Mouse (Mus musculus) adrenal gland, adult (tissue): ENCODE data around the gene Tmem206.

ENCODE experiments used
- DNase-seq, 2 experiments: peaks; one replicate each; pipeline ENCODE4 v3.0.0; 2022 to 2023; ENCODE audit warnings: low spot score in 1 of 2; ENCODE audit not compliant: inconsistent age in 2 of 2

Gene Tmem206

DNA sequence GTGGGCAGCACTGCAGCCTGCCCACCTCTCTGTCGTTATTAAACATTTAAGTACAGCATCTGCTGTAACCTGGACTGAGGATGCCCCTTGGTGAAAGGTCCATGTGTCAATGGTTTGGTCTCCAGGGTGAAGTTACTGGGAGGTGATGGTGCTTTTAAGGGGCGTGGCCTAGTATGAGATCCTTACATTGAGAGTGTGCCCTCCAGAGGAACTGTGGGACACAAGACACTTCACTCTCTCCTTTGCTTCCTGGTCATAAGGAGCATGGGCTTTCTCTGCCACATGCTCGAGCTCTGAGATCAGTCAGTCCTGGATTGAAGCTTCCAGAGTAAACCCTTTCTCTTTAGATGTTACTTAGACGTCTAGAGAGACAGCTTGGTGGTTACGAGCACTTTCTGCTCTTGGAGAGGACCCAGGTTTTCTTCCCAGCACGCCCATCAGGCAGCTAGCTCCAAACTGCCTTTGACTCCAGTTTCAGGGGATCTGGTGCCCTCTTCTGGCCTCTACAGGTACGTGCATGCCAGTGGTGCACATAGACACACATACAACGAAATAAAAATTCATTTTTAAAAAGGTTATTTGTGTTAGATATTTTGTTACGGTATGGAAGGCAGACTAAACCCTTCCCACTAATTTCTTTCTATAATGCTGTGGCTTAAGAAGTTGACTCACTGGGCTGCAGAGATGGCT is 17.8 kb upstream of the Tmem206 start:
- DNase-seq = peak in 1 of 2 experiments; percentile 37

DNA sequence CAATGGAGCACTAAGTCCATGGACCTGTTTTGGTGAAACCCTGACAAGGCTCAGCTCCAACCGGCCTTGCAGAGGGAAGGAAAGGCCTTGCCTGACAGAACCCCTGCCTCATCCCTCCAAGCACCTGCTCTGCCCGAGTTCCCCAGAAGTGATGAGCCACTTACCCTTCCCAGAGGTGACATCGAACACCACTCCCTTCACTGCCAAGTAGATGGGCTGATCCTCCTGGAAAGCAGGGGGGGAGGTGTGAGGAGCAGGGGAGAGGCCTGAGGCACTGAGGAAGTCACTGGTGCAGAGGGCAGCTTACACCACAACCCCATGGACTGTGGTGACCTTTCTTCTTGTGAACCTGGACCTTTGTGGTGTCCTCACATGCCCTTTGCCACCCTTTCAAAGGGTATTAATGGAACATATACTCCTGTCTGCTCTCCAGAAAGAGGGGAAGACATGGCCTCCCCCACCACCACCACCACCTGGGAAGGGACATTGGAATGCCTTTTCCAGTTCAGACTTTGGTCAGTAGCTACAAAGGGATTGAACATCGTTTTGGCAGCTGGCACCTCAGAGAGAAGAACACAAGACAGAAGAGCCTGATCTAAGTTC is 14.3 kb upstream of the Tmem206 start:
- DNase-seq = no peak

DNA sequence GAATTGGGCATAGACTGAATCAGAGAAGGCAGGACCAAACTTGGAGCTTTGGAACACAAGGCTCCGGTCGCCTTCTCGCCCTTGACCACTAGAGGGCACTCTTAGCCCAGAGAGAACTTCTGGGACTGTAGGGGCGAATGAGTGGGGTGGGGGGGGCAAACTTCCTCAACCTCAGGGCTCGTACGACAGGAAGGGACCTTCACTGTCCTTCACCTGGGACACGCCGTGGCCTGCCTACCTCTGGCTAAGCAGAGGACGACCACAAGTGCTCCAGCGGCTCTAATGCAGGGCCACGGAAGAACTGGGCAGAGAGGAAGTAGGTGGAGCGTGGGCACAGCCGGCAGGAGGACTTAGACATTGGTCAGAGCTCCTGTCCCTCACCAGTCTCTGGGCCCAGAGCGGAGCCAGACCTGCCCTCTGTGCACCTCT is 13.2 kb upstream of the Tmem206 start:
- peak; percentile 89 to 97 for DNase-seq

DNA sequence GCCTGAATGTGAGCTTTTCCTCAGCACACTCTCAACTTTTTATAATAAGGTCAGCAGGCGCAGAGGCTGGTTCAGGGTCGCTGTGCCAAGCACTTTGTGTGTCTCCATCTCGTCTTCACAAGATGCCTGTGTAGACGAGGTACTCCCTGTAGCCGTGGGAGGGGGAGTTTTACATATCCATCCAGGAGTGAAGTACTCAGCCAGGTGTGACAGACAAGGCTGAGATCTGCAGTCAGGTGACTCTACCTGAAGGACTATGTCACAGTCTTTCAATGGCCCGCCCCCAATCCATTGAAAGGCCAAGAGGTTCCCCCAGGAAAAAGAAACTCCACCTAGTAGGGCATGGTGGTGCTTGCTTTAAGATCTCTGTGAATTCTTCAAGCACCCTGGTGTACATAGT is 12.6 kb upstream of the Tmem206 start:
- no peak for DNase-seq

DNA sequence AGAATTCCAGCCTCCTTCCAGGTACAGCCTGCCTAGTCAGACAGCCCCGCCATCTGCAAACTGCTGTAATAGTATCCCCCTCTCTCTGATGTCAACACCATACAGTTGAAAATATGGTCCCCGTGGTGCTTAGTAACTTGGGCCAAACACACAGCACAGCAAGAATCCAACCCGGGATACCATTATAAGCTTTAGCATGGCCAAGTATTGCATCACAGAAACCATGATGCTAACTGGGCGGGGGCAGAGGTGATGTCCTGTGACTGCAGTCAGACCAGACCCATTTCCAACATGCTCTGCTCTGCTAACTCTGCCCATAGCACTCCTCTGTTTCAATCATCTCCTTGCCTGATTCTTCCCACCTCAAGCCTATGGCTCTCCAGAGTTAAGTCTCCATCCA is 11.8 kb upstream of the Tmem206 start:
- peak in 1 of 2 experiments; percentile 28 for DNase-seq

DNA sequence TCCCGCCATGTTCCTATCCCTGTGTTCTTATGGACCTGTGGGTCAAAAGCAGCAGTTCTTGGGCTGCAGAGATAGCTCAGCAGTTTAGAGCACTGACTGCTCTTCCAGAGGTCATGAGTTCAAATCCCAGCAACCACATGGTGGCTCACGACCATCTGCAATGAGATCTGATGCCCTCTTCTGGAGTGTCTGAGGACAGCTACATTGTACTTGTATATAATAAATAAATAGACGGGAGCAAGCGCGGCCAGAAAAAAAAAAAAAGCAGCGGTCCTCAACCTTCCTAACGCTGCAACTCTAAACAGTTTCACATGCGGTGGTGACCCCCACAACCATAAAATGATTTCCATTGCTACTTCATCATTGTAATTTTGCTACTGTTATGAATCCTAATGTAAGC is 8.9 kb upstream of the Tmem206 start:
- DNase-seq = peak in 1 of 2 experiments; percentile 41

DNA sequence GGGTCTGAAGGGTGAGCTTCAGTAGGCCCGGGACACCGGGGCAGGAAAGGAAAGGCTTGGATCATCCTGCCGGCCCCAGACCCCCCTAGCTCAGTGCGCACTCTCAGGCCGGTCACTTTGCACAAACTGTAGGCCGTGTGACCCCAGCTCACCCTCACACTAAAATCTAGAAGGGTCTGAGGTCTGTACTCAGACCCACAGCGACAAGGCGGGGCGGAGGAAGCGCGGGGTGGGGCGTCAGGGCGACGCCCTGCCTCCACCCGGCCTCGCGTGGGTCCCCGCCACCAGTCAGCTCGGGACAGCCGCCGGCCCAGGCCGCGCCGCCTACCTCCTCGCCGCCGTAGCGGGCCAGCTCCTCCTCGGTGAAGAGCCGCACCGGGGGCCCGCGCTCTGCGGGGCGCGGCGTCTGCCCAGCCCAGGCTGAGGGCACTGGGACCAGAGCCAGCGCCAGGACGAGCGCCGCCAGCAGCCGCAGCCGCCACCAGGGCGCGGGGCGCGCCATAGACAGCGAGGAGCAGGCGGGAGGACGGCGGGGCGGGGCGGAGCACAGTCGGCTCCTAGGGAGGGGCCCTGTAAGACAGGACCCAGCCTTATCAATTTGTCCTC is 8.0 kb upstream of the Tmem206 start, which contains the start of gene Nenf:
Gene Nenf, minus strand, starts transcription at position 604 of the 606 bp plus-strand sequence.
- DNase-seq = peak; percentile 87 to 95

DNA sequence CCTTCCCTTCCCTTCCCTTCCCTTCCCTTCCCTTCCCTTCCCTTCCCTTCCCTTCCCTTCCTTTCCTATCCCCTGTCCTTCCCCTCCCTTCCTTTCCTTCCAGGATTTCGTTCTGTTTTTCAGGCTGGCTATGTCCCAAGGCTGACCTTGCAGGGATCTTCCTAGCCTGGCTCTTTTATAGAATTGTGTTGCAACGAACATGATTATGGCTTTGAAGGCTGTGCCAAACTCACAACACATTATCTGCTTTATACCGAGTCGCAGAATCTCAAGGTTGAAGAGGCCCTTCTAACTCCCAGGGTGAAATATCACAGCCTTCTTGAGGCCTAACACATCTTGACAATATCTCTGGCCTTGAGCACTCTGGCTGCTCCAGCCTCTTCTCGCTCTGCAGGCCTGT is 7.0 kb upstream of the Tmem206 start:
- DNase-seq = peak; percentile 80 to 92

DNA sequence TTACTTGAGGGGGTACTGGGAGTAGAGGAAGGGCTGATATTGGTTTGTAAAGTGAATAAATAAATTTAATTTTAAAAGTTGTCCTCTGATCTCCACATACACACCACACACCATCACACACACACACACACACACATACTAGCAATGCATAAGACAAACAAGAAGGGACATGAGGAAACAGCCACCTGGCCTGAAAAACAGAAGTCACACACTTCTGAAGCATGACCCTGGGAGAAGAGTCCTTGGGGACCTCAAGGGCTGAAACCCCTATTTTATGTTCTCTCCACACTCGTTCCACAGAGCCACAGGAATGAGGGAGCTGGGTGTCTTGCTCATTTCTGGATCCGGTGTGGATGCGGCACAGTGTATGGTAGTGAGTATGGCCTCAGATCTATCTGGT is 2.3 kb upstream of the Tmem206 start:
- DNase-seq = no peak

DNA sequence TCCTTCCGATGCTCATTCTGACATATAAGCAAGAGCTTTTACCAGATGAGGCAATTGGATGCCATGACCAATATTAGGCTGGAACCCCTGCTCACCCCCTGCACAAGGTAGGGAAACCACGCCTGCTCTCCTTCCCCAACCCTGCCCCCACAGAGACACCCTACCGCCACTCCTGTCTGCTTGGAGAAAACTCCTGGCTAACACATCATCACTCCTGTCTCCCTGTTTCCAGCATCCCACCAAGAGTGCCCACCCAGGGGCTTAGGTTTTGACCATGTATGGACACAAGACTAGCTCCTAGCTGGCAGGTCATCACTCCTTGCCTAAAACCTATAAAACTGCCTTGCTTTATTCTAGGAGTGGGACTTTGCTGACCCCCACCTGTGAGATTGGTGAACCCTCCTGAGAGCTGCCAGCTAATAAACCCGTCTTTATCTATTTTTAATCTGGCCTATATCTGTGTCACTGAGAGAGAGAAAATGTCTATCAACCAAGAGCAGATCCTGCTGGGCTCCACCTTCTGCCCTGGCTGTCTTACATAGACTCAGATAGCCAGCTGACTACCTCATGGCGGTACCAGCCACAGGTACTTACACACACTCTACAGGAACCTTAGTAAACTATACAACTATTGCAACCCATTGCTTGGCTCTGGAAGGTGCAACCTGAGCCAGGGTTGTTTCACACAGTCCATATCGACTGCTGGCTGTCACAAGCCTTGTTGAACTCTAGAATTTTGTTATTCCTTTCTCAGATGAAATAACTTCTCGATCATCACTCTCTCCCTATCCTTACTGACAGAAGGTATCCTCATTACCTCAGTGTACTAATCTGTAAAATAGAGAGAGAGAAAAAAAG is 750 bp upstream of the Tmem206 start:
- DNase-seq = no peak

DNA sequence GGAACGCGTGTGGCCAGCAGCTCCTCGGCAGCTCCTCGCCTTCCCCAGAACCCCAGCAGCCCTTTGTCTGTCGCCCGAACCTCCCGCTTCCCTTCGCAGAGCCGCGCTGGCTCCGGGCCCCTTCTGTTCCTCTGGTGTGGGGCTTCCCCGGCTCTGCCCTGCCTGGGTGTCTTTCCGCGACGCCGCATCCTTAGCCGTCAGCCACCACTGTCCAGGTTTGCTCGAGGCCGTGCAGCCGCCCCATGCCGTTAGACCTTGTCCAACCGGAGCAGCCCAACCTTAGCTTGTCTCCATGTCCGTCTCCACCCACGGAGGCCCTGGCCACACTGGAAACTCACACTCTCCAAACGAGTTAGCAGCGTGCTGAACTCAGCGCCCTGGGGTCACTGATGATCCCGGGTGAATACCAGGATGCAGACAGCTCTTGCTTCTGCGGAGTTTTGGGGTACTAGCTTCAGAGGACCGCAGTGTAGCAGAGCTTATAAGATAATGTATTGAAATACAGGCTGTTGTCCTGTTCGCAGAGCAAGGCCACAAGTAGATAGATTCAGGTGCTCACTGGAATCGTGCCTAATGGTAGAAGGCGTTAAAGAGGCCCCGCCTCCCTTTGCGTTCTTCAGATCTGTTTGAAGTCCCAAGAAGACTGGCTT is 646 bp downstream of the Tmem206 start:
- peak in 1 of 2 experiments; percentile 58 for DNase-seq

DNA sequence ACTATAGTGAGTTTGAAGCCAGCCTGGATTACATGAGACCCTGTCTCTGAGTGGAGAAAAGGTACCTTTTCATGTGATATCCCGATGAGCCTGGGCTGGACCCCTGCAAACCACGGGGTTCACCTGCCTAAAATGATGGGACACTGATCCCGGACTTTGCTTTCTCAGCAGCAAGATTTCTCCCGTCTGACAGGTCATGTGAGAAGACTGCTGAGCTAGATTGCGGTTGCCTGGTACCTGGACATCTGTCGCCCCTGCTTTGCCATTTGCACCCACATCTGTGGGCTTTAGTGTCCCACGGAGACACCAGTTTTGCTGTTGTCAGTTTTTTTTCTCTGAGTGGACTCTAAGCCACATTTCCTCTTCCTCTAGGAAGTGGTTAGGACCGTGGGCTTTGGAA is 1.5 kb downstream of the Tmem206 start:
- DNase-seq = no peak

DNA sequence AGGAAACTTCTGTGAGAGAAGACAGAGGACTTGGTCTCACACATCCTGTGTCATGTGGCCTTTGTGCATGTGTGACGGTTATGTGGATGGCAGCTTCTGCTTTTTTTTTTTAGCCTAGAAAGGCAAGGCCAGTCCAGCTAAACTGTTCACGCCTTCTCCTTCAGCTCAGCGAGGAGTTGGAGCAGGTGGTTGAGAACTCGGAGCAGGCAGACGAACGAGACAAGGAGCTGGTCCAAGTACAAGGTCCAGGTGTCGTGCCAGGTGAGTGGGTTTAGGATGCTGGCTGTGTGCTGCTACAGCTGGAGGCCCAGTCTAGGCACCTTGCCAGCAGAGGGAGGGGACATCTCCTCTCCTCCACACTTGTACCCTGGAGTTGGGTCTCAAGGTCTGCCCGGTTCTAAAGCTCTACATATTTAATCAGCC is 2.3 kb downstream of the Tmem206 start:
- peak; percentile 62 to 66 for DNase-seq

DNA sequence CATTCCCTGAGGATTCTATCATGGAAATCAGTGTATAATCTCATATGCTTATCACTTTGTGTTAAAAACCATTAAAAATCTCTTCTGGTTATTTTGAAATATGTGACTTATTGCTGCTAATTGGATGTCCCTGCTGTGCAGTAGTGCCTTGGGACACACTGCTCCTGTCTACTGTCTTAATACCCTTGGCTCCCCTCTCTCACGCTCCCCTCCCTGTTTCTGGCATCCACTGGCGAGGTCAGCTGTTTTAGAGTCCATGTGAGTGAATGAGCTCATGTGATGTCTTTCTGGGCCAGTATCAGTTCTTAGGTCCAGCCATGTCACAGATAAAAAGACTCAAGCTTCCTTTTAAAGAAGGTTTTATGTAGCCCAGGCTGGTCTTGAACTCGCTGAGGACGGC is 4.6 kb downstream of the Tmem206 start:
- DNase-seq = no peak

DNA sequence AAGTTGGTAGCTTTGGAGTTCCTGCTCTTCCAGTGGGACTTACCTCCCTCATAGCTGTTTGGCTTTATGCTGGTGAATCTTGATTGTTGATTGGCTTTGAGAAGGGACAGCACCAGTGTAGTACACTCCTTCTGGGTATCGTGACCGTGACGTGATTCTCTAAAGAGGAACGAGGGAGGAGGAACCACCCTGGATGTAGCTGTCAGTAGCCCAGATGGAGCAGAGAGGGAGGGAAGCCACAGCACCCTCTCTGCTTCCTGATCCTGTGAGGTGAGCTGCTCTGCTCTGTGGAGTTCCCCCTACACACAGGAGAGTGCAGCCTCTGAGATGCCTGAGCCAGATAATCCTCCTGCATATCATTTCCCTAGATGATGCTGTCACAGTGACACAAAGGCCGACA is 8.8 kb downstream of the Tmem206 start:
- DNase-seq = no peak

DNA sequence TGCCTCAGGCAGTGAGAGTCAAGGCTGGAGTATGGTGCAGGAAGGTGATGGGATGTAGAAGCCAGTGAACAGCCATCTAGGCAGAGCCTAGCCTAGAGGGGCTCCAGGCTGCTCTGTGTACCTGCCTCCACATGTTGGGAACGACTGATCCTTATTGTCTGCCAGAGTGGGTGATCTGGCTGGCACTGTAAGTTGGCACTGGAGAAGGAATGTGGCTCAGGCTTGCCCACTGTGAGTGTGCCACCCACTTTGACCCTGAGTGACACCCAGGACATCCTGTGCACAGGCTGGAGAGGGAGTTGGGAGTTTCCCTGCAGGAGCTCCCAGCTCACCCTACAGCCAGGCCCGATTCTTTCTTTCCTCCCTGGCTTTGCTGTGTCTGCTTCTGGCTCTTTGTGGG is 14.2 kb downstream of the Tmem206 start:
- no peak for DNase-seq

DNA sequence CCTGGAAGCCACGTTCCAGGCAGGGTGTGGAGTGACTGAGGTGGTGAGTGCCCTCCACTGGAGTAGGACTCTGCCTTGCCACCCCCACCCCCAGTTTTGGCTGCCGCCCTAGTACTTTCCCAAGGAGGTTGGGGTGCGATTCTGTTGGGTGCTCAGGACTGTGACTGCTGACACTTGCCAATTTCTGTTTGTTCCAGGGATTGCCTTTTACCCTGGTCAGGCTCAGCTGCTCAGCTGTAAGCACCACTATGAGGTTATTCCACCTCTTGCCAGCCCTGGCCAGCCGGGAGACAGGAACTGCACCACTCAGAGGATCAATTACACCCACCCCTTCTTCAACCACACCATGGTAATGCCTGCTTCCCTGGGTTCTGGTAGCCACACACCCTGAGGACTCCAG is 14.8 kb downstream of the Tmem206 start:
- DNase-seq = no peak

DNA sequence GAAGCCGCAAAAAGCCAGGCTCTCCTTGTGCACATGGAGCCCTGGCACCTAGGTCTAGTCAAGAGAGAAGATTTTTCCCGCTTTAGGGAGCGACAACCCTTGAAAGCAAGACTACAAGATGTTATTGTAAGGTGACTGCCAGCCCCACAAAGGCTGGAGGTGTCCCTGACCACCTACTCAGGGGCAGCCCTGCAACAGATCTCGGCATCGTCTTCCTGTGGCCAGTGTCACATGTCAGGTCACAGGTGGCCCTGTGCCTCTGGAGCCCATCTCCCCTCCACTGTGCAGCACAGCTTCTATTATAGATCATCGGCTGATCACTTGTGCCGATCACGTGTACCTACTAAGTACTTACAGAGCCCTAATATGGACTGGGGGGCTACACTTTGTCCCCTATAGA is 21.9 kb downstream of the Tmem206 start:
- DNase-seq = no peak

DNA sequence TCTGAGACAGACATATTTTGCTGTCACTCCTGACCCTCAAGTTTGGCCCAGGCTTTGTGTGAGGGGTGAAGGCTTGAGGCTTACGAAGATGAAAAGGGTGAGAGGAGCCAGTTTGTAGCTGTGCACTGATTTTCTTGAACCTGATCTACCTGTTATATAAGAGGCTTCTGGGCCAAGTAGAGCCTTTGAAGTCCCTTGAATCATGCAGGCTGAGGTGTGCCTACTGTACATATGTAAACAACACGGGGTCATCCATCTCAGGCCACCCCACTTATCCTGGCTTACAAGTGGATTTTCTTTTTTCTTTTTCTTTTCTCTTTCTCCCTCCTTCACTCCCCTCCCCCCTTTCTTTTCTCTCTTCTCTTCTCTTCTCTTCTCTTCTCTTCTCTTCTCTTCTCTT is 22.9 kb downstream of the Tmem206 start:
- no peak for DNase-seq

DNA sequence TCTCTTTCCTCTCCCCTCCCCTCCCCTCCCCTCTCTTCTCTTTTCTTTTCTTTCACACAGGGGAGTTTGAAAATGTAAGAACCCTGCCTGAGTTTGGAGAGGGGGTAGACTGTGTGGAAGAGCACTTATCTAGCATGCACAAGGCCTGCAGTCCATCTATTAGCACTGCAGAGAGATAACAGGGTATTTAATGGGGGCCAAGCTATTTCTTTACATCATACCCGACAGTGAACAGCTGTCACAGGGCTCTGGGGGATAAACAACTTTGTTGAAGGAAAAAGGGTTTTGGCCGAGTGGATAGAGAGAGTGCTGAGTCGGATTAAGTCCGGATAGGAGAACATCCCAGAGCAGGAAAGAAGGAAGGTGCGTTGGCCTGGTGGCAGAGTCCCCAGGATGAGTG is 23.3 kb downstream of the Tmem206 start:
- DNase-seq = no peak

DNA sequence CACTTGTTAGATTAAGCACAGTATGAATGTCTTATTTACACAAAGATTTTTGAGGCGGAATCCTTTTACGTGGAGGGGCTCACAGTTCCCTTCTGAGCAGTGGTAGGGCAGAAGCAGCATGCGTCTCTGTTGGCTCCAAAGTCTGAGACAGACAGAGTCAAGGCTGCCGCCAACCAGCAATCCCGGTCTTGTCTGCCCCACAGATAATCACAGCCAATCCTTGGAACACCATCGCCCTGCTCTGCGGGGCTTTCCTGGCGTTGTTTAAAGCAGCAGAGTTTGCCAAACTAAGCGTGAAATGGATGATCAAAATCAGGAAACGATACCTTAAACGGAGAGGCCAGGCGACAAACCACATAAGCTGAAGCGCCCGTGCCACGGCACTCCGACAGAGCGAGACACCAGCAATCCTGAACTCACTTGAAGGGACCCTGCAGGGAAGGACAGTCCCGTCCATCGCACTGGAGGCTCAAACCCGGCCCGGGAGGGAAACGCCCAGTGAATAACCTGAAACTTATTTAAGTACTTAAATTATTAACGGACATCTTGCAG is 23.9 kb downstream of the Tmem206 start:
- no peak for DNase-seq
